Mouse (Mus musculus) stomach, embryonic 14.5 days (tissue): ENCODE data around the gene Soat2. TPM values are rescaled to one million over a fixed set of nuclear protein-coding genes. Genes with fewer than 3 reads are reported as not detected.

Source experiments
- ATAC-seq: fragments of 200-750 bp; cut with Nextera tagmentation; 2 replicates; pipeline ENCODE4 v1.8.0; 2017; ENCODE audit warnings: low read depth, moderate TSS enrichment; ENCODE audit not compliant: insufficient number of reproducible peaks, insufficient read depth, low FRiP score
- H3K27ac ChIP-seq: fragments of 300-500 bp; sonication (generic); 2 replicates; pipeline ENCODE4 v1.5.1; 2014; ENCODE audit warnings: mild to moderate bottlenecking, low read length, moderate library complexity, mixed read lengths
- H3K27me3 ChIP-seq: fragments of 300-500 bp; sonication (generic); 2 replicates; pipeline ENCODE4 v1.6.1; 2014; ENCODE audit warnings: low read length, control low read depth, mixed read lengths; ENCODE audit not compliant: control insufficient read depth, insufficient read depth
- H3K36me3 ChIP-seq: fragments of 300-500 bp; sonication (generic); 2 replicates; pipeline ENCODE4 v1.6.1; 2014; ENCODE audit warnings: mild to moderate bottlenecking, control low read depth, low read length, moderate library complexity, mixed read lengths; ENCODE audit not compliant: control insufficient read depth, insufficient read depth
- H3K4me1 ChIP-seq: fragments of 300-500 bp; sonication (generic); 2 replicates; pipeline ENCODE4 v1.6.1; 2014; ENCODE audit warnings: low read length, control low read depth, mixed read lengths; ENCODE audit not compliant: control insufficient read depth, insufficient read depth
- H3K4me2 ChIP-seq: fragments of 300-500 bp; sonication (generic); replicated peaks from 2 replicates; pipeline ENCODE4 v1.6.1; 2014; ENCODE audit warnings: low read depth, low read length, control low read depth
- H3K4me3 ChIP-seq: fragments of 300-500 bp; sonication (generic); 2 replicates; pipeline ENCODE4 v1.5.1; 2014; ENCODE audit warnings: low read depth, low read length, control low read depth
- H3K9ac ChIP-seq: fragments of 300-500 bp; sonication (generic); replicated peaks from 2 replicates; pipeline ENCODE4 v1.6.1; 2014; ENCODE audit warnings: low read depth, mild to moderate bottlenecking, control low read depth, low read length, moderate library complexity, mixed read lengths
- H3K9me3 ChIP-seq: fragments of 300-500 bp; sonication (generic); 2 replicates; pipeline ENCODE4 v1.6.1; 2016; ENCODE audit warnings: low read depth, low read length, control low read depth; ENCODE audit not compliant: control insufficient read depth
- WGBS: fragments of 180-500 bp; shearing (Covaris S2); extraction: QIAGEN DNeasy Blood & Tissue Kit; methylation state at CpG from one replicate; pipeline ENCODE4 v1.1.7; 2014; 5-methylcytosine and 5-hydroxymethylcytosine counted together
- polyA plus RNA-seq: library from polyadenylated mRNA; unstranded; fragments of >200 nt; fragmentation: Nextera tagmentation; extraction: Ambion mirVana; gene quantifications from 2 replicates; pipeline ENCODE4 v1.2.1, GENCODE M21; 2014

Soat2 gene
- polyA plus RNA-seq, 1 experiment from 2014 or later: 2.2 TPM

- Histone ChIP-seq H3K4me3 (no peak overlapping the region), H3K9me3 (no peaks in the 10 kb centered on the region), H3K9ac (no peak overlapping the region), H3K27me3 (no peaks in the 10 kb centered on the region), H3K36me3 (peaks cover 42% of the 10 kb centered on the region), H3K4me2 (peak overlapping the region; percentile 25; the same call in 1 of the 2 replicates), H3K27ac (no peak overlapping the region), H3K4me1 (peaks cover 60% of the 10 kb centered on the region)
- 33% methylated on average over 18 of the region's 18 CpGs for whole genome bisulfite sequencing
- ATAC-seq: no peak
Observed at GRCm38 (mm10) chr15:102105764-102106730, 44.3 kb upstream of the Soat2 start.

- H3K9ac ChIP-seq: no peak overlapping the region
- peaks cover 55% of the 10 kb centered on the region for H3K4me1 ChIP-seq
- no peaks in the 10 kb centered on the region for H3K9me3 ChIP-seq
- ATAC-seq: no peak
- 0 out of 2 replicates have a peak overlapping the region, but pooled peaks have one; percentile 1 for H3K4me3 ChIP-seq
- H3K27me3 ChIP-seq: no peaks in the 10 kb centered on the region
- H3K27ac ChIP-seq: no peak overlapping the region
- H3K36me3 ChIP-seq: peaks cover 51% of the 10 kb centered on the region
- 25% methylated on average over 38 of the region's 38 CpGs for WGBS
- peak overlapping the region; percentile 25 for H3K4me2 ChIP-seq
Observed at GRCm38 (mm10) chr15:102106754-102107456, 43.4 kb upstream of the Soat2 start.

GRCm38 (mm10) chr15:102107689-102108573 lies 42.4 kb upstream of the Soat2 start:
- 41% methylated on average over 13 of the region's 13 CpGs for WGBS
- no peaks in the 10 kb centered on the region for H3K9me3 ChIP-seq
- peaks cover 45% of the 10 kb centered on the region for H3K4me1 ChIP-seq
- H3K27me3 ChIP-seq: no peaks in the 10 kb centered on the region
- no peak overlapping the region for H3K4me2 ChIP-seq
- H3K4me3 ChIP-seq: no peak overlapping the region
- no peak overlapping the region for H3K27ac ChIP-seq
- peaks cover 59% of the 10 kb centered on the region for H3K36me3 ChIP-seq
- ATAC-seq: no peak
- no peak overlapping the region for H3K9ac ChIP-seq

DNA sequence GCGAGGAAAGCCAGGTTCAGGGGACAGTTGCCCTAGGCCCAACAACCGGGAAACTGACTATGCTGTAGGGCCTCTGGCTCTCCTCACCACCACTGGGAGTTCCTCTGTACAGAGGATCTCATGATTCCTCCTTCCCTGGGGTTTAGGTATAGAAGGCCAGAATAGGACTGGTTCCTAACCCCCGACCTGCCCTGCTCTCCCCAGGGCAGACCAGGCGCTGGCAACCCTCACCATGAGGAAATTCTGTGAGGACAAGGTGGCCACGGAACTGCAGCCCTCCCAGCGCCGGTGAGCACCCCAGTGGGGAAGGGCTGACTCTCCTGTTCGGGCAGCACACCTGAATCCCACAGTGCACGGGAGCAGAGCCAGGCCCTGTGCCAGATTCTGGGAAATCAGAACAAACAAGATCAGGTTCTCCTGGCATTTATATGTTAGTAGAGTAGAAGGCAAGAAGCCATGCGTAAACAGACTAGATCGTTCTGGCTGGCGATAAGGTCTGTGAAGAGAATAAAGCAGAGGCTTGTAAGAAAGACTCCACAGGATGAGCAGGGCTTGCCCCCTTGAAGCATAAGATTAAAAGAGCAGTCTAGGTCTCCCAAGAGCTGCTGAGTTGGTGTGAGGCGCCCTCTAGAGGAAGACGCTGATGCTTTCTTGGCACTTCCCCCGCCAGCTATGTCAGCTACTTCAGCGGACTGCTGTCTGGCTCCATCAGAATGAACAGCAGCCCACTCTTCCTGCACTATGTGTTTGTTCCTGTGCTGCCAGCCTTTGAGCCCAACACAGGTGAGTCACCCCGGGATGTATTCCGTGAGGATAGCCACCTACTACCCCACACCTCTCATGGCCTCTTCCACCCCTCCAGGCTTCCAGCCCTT lies 41.4 kb upstream of the Soat2 start:
- H3K9ac ChIP-seq: no peak overlapping the region
- H3K9me3 ChIP-seq: no peaks in the 10 kb centered on the region
- H3K36me3 ChIP-seq: peaks cover 68% of the 10 kb centered on the region
- no peak for ATAC-seq
- H3K27ac ChIP-seq: no peak overlapping the region
- no peak overlapping the region for H3K4me2 ChIP-seq
- H3K4me1 ChIP-seq: peaks cover 36% of the 10 kb centered on the region
- H3K27me3 ChIP-seq: no peaks in the 10 kb centered on the region
- 51% methylated on average over 18 of the region's 18 CpGs for WGBS
- H3K4me3 ChIP-seq: no peak overlapping the region

DNA sequence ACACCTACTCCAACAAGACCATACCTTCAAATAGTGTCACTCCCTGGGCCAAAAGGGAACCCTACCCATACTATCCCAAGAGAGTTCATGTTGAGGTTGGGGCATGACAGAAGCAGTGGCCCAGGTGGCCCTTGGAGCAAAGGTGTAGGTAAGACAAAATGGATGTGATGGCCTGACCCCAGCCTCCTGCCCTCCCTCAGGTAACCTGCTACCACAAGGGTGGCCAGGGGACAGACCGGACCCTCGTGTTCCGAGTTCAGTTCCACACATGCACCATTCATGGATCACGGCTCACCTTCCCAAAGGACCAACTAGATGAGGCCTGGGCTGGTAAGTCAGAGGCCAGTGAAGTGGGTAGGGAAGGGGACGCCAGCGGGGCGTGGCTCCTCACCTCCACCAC lies 40.1 kb upstream of the Soat2 start:
- Histone ChIP-seq H3K9ac (no peak overlapping the region), H3K27ac (no peak overlapping the region), H3K4me1 (peaks cover 26% of the 10 kb centered on the region), H3K27me3 (no peaks in the 10 kb centered on the region), H3K4me3 (no peak overlapping the region), H3K4me2 (no peak overlapping the region), H3K9me3 (no peaks in the 10 kb centered on the region), H3K36me3 (peaks cover 76% of the 10 kb centered on the region)
- no peak for ATAC-seq
- WGBS: 91% methylated on average over 7 of the region's 7 CpGs

GRCm38 (mm10) chr15:102110701-102111494 lies 39.4 kb upstream of the Soat2 start:
- Histone ChIP-seq H3K9me3 (no peaks in the 10 kb centered on the region), H3K4me3 (no peak overlapping the region), H3K4me2 (no peak overlapping the region), H3K36me3 (peaks cover 81% of the 10 kb centered on the region), H3K9ac (no peak overlapping the region), H3K27ac (no peak overlapping the region), H3K4me1 (peaks cover 20% of the 10 kb centered on the region), H3K27me3 (no peaks in the 10 kb centered on the region)
- no peak for ATAC-seq
- 77% methylated on average over 29 of the region's 29 CpGs for WGBS

DNA sequence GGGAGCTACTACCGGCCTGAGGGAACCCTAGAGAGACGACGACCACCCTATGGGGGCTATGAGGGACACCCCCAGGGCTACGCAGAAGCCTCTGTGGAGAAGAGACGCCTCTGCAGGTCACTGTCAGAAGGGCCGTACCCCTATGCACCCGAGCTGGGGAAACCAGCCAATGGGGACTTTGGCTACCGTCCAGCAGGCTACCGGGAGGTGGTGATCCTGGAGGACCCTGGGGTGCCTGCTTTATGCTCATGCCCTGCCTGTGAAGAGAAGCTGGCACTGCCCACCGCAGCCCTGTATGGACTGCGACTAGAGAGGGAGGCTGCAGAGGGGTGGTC lies 38.9 kb upstream of the Soat2 start:
- Histone ChIP-seq H3K36me3 (peaks cover 84% of the 10 kb centered on the region), H3K4me1 (peaks cover 14% of the 10 kb centered on the region), H3K4me2 (no peak overlapping the region), H3K4me3 (no peak overlapping the region), H3K9ac (no peak overlapping the region), H3K27ac (no peak overlapping the region), H3K27me3 (no peaks in the 10 kb centered on the region), H3K9me3 (no peaks in the 10 kb centered on the region)
- ATAC-seq: no peak
- WGBS: 85% methylated on average over 11 of the region's 11 CpGs
